Mouse (Mus musculus) liver, adult 2 months (tissue): ENCODE data around the gene Phf19. TPM values are rescaled to one million over a fixed set of nuclear protein-coding genes. Genes with fewer than 3 reads are reported as not detected.

Experiments used
- DNase-seq: peaks from one replicate; pipeline ENCODE4 v3.0.0-alpha.2; 2011; ENCODE audit warnings: low read depth, low spot score; ENCODE audit errors: extremely low read depth
- H3K27ac ChIP-seq: fragments of 200-500 bp; replicated peaks from 2 replicates; pipeline ENCODE4 v1.5.1; 2012; ENCODE audit warnings: low read depth, mild to moderate bottlenecking, control low read depth, inconsistent platforms, low read length; ENCODE audit not compliant: insufficient read depth
- H3K27me3 ChIP-seq: fragments of 200-500 bp; 2 replicates; pipeline ENCODE4 v1.6.1; 2012; ENCODE audit warnings: mild to moderate bottlenecking, moderate library complexity, low read length, inconsistent platforms; ENCODE audit not compliant: control insufficient read depth, insufficient read depth
- H3K36me3 ChIP-seq: fragments of 200-500 bp; 2 replicates; pipeline ENCODE4 v1.6.1; 2012; ENCODE audit warnings: low read length, inconsistent platforms; ENCODE audit not compliant: control insufficient read depth, insufficient read depth
- H3K4me1 ChIP-seq: fragments of 200-500 bp; 2 replicates; pipeline ENCODE4 v1.6.1; 2011; ENCODE audit warnings: low read length; ENCODE audit not compliant: control insufficient read depth, insufficient read depth
- H3K4me3 ChIP-seq: fragments of 200-500 bp; 2 replicates; pipeline ENCODE4 v1.5.1; 2011; ENCODE audit warnings: low read depth, mild to moderate bottlenecking, control low read depth, low read length, moderate library complexity; ENCODE audit not compliant: insufficient read depth
- H3K79me2 ChIP-seq: fragments of 200-500 bp; 2 replicates; pipeline ENCODE4 v1.6.1; 2012; ENCODE audit warnings: inconsistent platforms, mild to moderate bottlenecking, low read length, moderate library complexity; ENCODE audit not compliant: control insufficient read depth, insufficient read depth
- H3K9ac ChIP-seq: fragments of 200-500 bp; 2 replicates; pipeline ENCODE4 v1.6.1; 2012; ENCODE audit warnings: low read depth, mild to moderate bottlenecking, control low read depth, inconsistent platforms, low read length
- CTCF ChIP-seq: fragments of 200-500 bp; IDR thresholded peaks from 2 replicates; pipeline ENCODE4 v1.5.1; 2011; ENCODE audit warnings: low read depth, low read length, control low read depth
- POLR2A ChIP-seq: fragments of 200-500 bp; IDR thresholded peaks from 2 replicates; pipeline ENCODE4 v1.6.1; 2011; ENCODE audit warnings: low read length, control low read depth; ENCODE audit not compliant: insufficient read depth; ENCODE audit errors: extremely low read depth
- WGBS: fragments of 180-500 bp; shearing (Covaris S2); methylation state at CpG from one replicate; pipeline ENCODE4 v1.1.7; 2018; 5-methylcytosine and 5-hydroxymethylcytosine counted together
- polyA plus RNA-seq: library from polyadenylated mRNA; depleted of rRNA; stranded (reverse); fragments of >200 nt; gene quantifications from 2 replicates; pipeline ENCODE4 v1.2.3, GENCODE M21; 2012
- total RNA-seq: library from RNA; depleted of rRNA; stranded (reverse); fragments of >200 nt; gene quantifications from 2 replicates; pipeline ENCODE4 v1.2.3, GENCODE M21; 2014

Gene Phf19
- total and polyA plus RNA-seq, 2 experiments = 0.21 to 0.55 TPM

DNA sequence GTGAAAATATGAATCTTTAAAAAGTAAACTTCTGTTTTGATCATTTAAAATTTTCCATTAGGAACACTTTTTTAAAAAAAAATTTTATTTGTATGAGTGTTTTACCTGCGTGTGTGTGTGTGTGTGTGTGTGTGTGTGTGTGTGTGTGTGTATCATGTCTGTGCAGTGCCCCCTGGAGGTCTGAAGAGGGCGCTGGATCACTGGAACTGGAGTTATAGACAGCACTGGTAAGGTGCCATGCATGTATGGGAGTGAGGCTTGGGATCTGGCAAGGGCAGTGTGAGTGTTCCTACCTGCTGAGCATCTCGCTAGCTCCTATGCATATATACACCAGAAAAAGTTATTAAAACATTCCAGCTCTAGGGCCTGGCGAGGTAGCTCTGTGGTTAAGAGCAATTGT lies 12.1 kb downstream of the Phf19 start:
- no peak overlapping the region for H3K27ac ChIP-seq
- H3K27me3 ChIP-seq = no peaks in the 10 kb centered on the region
- no peaks in the 10 kb centered on the region for H3K79me2 ChIP-seq
- H3K9ac ChIP-seq = no peak overlapping the region
- H3K36me3 ChIP-seq = no peaks in the 10 kb centered on the region
- peaks cover 12% of the 10 kb centered on the region; the same call in 1 of the 2 replicates for H3K4me1 ChIP-seq
- DNase-seq = no peak
- H3K4me3 ChIP-seq = no peak overlapping the region
- TF ChIP-seq POLR2A (no peak), CTCF (0 out of 2 replicates have a peak, but pooled peaks have one; percentile 1)
- WGBS = 90% methylated on average over 4 of the region's 4 CpGs

DNA sequence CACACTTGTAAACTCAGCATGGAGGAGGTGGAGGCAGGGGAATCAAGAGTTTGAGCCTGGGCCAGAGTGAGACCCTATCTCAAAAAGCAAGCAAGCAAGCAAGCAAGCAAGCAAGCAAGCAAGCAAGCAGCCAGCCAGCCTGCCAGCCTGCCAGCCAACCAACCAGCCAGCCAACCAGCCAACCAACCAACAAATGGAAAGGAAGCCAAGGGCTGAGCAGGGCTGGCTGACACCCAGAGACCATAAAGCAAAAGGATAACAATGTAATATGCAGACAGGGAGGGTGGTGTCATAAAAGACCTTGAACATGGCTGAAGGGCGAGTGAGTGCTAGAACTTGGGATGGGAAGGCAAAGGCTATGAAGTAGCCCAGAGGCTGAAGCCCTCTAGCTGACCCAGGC lies 13.4 kb downstream of the Phf19 start:
- WGBS = 73% methylated on average over 1 of the region's 1 CpGs
- no peaks in the 10 kb centered on the region for H3K79me2 ChIP-seq
- no peak for DNase-seq
- H3K4me3 ChIP-seq = no peak overlapping the region
- no peak overlapping the region for H3K9ac ChIP-seq
- no peaks in the 10 kb centered on the region for H3K36me3 ChIP-seq
- no peaks in the 10 kb centered on the region for H3K27me3 ChIP-seq
- TF ChIP-seq CTCF = no peak
- TF ChIP-seq POLR2A = no peak
- H3K27ac ChIP-seq = no peak overlapping the region
- H3K4me1 ChIP-seq = peaks cover 12% of the 10 kb centered on the region; the same call in 1 of the 2 replicates

DNA sequence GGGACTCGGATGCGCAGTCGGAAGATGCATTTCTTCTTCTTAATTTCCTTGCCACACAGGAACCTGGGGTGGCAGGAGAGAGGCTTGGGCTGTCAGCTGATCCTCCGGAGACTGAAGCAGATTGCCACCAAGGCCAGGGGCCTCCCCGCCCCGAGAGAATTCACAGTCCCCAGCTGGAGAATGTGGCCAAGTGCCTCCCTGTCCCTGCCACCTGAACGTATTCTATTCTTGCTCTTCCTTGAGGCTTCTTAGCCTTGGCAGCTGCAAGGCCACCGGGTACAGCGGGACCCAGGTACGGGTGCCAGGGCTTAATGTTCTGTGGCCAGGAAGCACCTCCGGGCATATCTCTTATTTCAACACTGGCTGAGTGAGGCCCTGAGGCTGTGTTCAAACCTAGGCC lies 14.1 kb downstream of the Phf19 start:
- H3K79me2 ChIP-seq = no peaks in the 10 kb centered on the region
- WGBS = 89% methylated on average over 11 of the region's 11 CpGs
- H3K9ac ChIP-seq = no peak overlapping the region
- TF ChIP-seq POLR2A = no peak
- TF ChIP-seq CTCF = no peak
- no peak overlapping the region for H3K4me3 ChIP-seq
- no peak overlapping the region for H3K27ac ChIP-seq
- no peak for DNase-seq
- H3K4me1 ChIP-seq = peaks cover 12% of the 10 kb centered on the region; the same call in 1 of the 2 replicates
- no peaks in the 10 kb centered on the region for H3K36me3 ChIP-seq
- H3K27me3 ChIP-seq = no peaks in the 10 kb centered on the region

DNA sequence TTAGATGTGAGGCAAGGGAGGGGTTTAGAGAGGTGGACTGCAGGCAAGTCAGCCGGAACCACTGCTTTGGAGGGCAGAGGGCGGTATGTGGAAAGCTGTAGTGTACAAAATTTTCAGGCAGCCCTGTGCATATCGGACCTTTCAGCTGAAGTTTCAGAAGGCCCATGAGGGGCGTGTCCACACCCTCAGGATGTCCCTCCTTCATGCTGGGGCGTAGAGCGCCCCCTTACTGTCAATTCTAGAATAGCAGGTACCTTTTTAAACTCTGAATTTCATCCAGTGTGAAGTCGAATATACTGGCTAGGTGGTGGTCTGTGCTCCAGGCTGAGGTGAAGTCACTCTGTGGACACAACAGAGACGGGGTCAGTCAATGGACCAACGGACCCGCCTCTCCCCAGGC lies 16.0 kb downstream of the Phf19 start:
- TF ChIP-seq POLR2A = no peak
- TF ChIP-seq CTCF = peak; percentile 80
- 20% methylated on average over 10 of the region's 10 CpGs for WGBS
- no peak overlapping the region for H3K4me3 ChIP-seq
- no peak overlapping the region for H3K27ac ChIP-seq
- H3K79me2 ChIP-seq = no peaks in the 10 kb centered on the region
- no peak overlapping the region for H3K9ac ChIP-seq
- DNase-seq = peak; percentile 56
- H3K4me1 ChIP-seq = peaks cover 6% of the 10 kb centered on the region; the same call in 1 of the 2 replicates
- H3K36me3 ChIP-seq = no peaks in the 10 kb centered on the region
- no peaks in the 10 kb centered on the region for H3K27me3 ChIP-seq

DNA sequence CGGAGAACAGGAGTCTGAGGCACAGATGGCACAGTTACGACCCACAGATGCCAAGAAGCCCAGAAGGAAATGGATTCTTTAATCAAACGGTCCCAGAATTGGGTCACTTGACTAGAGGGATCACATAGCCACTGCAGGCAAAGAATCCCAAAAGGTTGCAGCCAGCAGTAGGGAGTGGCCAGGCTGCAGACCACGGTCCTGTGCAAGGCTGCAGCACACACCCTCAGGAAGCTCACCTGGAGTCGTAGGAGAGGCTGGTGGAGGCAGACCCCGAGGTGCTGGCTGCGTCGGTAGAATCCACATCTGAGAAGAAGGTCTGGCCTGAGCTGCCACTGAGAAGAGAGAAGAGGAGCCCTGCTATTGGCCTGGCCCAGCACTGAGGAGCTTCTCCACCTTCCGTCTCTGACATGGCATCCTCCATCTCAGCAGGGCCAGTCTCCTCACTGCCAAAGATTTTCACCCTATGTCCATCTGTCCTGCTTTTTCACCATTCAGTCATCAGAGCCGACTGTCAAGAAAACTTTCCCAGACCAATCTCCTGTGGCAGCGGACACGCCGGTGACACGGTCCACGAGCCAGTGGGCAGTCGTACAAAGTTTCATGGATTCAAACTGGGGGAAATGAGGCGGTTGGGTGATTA lies 16.9 kb downstream of the Phf19 start:
- Histone ChIP-seq H3K27me3 (no peaks in the 10 kb centered on the region), H3K4me1 (0 out of 2 replicates have a peak, but pooled peaks cover 2% of the 10 kb centered on the region), H3K36me3 (peaks cover 3% of the 10 kb centered on the region; the same call in 1 of the 2 replicates), H3K4me3 (no peak overlapping the region), H3K9ac (no peak overlapping the region), H3K79me2 (no peaks in the 10 kb centered on the region), H3K27ac (no peak overlapping the region)
- TF ChIP-seq CTCF (no peak), POLR2A (no peak)
- 84% methylated on average over 17 of the region's 17 CpGs for WGBS
- DNase-seq = no peak

DNA sequence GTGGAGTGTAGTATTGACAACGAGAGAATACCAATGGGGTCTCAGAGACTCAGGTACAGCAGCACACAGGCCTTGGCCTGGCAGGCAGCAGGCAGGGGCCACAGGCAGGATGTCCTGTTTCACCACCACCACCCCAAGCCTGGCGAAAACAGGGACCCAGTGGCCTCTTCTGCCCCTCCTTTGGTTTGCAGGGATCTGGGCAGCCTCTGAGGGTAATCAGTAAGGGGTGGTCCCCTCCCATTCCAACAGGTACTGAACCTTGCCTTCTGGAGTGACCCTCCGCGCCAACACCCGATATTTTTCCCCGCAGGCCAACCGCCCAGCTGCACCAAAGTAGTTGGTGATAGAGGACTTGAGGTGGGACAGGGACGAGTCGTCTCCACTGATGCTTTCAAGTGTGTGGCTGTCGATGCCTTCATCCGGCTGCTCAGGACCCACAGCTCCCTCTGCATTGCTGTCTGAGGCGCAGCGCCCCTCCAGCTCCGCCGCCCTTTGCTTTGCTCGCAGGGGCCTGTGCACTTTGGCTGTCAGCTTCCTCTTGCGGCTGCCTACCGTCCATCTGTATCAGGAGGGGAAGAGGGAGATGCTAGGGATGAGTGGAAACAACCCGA lies 18.2 kb downstream of the Phf19 start:
- H3K27ac ChIP-seq = no peak overlapping the region
- H3K4me3 ChIP-seq = no peak overlapping the region
- DNase-seq = no peak
- no peaks in the 10 kb centered on the region for H3K27me3 ChIP-seq
- peaks cover 15% of the 10 kb centered on the region for H3K36me3 ChIP-seq
- 0 out of 2 replicates have a peak, but pooled peaks cover 2% of the 10 kb centered on the region for H3K4me1 ChIP-seq
- no peaks in the 10 kb centered on the region for H3K79me2 ChIP-seq
- 90% methylated on average over 19 of the region's 19 CpGs for WGBS
- TF ChIP-seq POLR2A = no peak
- no peak for TF ChIP-seq CTCF
- no peak overlapping the region for H3K9ac ChIP-seq
